Mouse (Mus musculus): ENCODE data around the gene Wasf2. TPM values are rescaled to one million over a fixed set of nuclear protein-coding genes. Genes with fewer than 3 reads are reported as not detected.

The Wasf2 gene
- total and polyA plus RNA-seq, 2 experiments from 2014 or later, result 18.3 to 26.0 TPM

DNA sequence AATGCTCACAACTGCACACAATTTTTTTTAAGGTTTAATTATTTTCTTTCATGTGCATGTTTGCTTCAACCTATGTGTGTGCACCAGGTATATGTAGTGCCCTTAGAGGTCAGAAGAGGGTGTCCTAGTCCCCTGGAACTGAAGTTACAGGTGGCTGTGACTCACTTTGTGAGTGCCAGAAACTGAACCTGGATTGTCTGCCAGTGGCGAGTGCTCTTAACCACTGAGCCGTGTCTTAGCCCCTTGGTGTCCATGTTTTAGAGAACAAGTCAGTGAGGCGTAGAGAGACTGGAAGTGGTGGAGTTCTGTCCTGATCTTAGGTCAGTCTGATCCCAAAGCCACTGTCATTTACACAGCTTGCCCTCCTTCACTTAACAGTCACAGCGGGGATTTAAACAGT lies 2.4 kb upstream of the Wasf2 start:
- no peak for ATAC-seq (ENCODE audit: low FRiP score)
- H3K27ac ChIP-seq (ENCODE audit: low read depth, low read length), result no peak overlapping the region
- TF ChIP-seq CTCF (IDR thresholded peaks at IDR 0.05), result no peak
- peaks cover 4% of the 10 kb centered on the region; the same call in 1 of the 2 replicates for H3K4me1 ChIP-seq (ENCODE audit: insufficient read depth, low read length)
- DNase-seq (ENCODE audit: low spot score), result no peak
- no peak overlapping the region for H3K4me2 ChIP-seq (ENCODE audit: low read depth, low read length, poor library complexity, severe bottlenecking)
- no peak overlapping the region for H3K4me3 ChIP-seq (ENCODE audit: low read depth, low read length)
- WGBS, result 66% methylated on average over 4 of the region's 4 CpGs
- no peaks in the 10 kb centered on the region for H3K27me3 ChIP-seq (ENCODE audit: insufficient read depth, low read length)
- H3K9ac ChIP-seq (replicated peaks; ENCODE audit: low read length, poor library complexity, severe bottlenecking), result no peak overlapping the region
- peaks cover 3% of the 10 kb centered on the region; the same call in 1 of the 2 replicates for H3K9me3 ChIP-seq (ENCODE audit: low read length)
- no peaks in the 10 kb centered on the region for H3K36me3 ChIP-seq (ENCODE audit: insufficient read depth, low read length)

DNA sequence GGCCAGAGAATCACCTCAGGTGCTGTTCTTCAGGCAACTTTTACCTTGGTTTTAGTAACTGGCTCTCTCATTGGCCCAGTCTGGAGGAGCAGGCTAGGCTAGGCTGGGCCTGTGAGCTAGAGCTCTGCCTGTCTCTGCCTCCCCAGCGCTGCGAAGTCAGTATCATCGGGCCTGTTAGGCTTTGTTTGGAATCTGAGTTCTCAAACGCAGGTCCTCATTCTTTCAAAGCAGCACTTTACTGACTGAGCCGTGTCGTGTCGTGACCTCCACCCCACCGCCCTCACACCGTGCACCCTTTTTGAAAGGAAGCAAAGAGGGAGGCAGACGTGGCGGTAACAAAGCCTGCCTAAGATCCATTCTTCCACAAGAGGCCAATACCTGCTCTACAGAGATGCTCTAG lies 914 bp upstream of the Wasf2 start:
- Histone ChIP-seq H3K9me3 (ENCODE audit: low read length) (peaks cover under 1% of the 10 kb centered on the region; the same call in 1 of the 2 replicates), H3K4me1 (ENCODE audit: insufficient read depth, low read length) (peaks cover 4% of the 10 kb centered on the region; the same call in 1 of the 2 replicates), H3K4me2 (ENCODE audit: low read depth, low read length, poor library complexity, severe bottlenecking) (peak overlapping the region; percentile 94), H3K27me3 (ENCODE audit: insufficient read depth, low read length) (no peaks in the 10 kb centered on the region), H3K9ac (replicated peaks; ENCODE audit: low read length, poor library complexity, severe bottlenecking) (no peak overlapping the region), H3K36me3 (ENCODE audit: insufficient read depth, low read length) (no peaks in the 10 kb centered on the region), H3K4me3 (ENCODE audit: low read depth, low read length) (peak overlapping the region; percentile 96), H3K27ac (ENCODE audit: low read depth, low read length) (peak overlapping the region; percentile 18; the same call in 1 of the 2 replicates)
- no peak for TF ChIP-seq CTCF (IDR thresholded peaks at IDR 0.05)
- ATAC-seq (ENCODE audit: low FRiP score) (no peak), DNase-seq (ENCODE audit: low spot score) (no peak)
- 37% methylated on average over 11 of the region's 11 CpGs for WGBS

DNA sequence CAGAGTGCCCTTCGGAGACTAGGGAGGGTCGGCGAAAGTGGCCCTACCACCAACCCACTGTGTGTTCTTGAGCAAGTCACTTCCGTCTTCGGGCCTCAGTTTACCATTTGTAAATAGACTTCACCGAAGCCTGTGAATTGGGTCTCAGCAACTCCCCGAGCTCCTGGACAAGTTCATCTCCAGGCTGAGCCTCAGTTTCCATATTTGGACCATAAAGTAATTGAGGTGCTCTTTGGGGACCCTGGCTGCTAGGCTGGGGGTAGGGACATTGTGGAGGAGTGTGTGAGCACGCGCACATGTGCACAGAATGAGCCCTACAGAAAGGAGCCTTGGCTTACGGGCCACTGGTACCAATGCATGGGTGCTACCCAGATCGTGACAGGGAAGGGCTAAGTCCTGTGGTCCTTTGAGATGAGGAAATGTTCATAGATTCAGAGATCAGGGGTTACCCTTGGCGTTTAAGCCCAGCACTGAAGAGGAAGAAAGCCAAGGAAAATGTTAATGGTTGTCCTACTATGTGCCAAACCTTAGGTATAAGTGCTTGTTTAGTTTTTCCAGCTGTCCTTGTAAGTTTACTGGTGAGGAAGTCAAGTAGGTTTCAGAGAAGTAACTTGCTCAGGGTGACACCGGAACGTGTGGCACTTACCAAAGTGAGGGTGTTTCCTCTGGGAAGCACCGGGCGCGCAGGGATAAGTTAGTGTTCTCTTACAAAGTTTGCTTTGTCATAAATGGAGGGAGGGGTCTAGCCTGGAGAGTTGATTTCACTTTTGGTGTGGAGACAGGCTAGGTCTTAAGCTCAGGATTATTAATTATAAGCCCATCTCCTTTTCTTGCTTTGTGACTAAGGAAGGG lies 811 bp downstream of the Wasf2 start:
- Histone ChIP-seq H3K27ac (ENCODE audit: low read depth, low read length) (peak overlapping the region; percentile 73), H3K4me2 (ENCODE audit: low read depth, low read length, poor library complexity, severe bottlenecking) (peak overlapping the region; percentile 94), H3K4me1 (ENCODE audit: insufficient read depth, low read length) (peaks cover 4% of the 10 kb centered on the region; the same call in 1 of the 2 replicates), H3K9me3 (ENCODE audit: low read length) (no peaks in the 10 kb centered on the region), H3K4me3 (ENCODE audit: low read depth, low read length) (peak overlapping the region; percentile 96), H3K27me3 (ENCODE audit: insufficient read depth, low read length) (no peaks in the 10 kb centered on the region), H3K9ac (replicated peaks; ENCODE audit: low read length, poor library complexity, severe bottlenecking) (peak overlapping the region; percentile 89), H3K36me3 (ENCODE audit: insufficient read depth, low read length) (no peaks in the 10 kb centered on the region)
- TF ChIP-seq CTCF (IDR thresholded peaks at IDR 0.05), result no peak
- ATAC-seq (ENCODE audit: low FRiP score) (no peak), DNase-seq (ENCODE audit: low spot score) (no peak)
- 6% methylated on average over 17 of the region's 17 CpGs for WGBS

DNA sequence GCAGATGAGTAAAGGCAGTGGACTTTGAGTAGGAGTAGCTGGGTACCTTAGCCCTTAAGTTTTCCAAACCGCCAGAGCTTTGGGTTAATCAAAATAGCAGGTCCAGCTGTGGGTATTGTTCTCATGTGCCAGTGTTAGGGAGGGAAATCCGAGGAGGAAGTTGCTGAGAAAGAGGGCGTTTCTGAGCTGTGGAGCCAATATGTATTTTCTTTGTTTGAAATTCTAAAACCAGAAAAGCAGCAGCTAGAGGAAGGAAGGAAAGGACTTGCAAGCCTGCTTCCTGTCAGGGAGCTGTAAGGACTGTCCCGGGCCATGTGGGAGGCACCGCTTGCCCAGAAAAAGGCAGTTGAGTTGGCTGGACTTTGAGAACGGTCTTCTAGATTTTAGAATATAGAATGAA lies 1.7 kb downstream of the Wasf2 start:
- H3K4me1 ChIP-seq (ENCODE audit: insufficient read depth, low read length), result peaks cover 4% of the 10 kb centered on the region; the same call in 1 of the 2 replicates
- H3K4me3 ChIP-seq (ENCODE audit: low read depth, low read length), result peak overlapping the region; percentile 96
- H3K4me2 ChIP-seq (ENCODE audit: low read depth, low read length, poor library complexity, severe bottlenecking), result peak overlapping the region; percentile 94
- H3K9me3 ChIP-seq (ENCODE audit: low read length), result no peaks in the 10 kb centered on the region
- WGBS, result 18% methylated on average over 6 of the region's 6 CpGs
- no peak for ATAC-seq (ENCODE audit: low FRiP score)
- no peaks in the 10 kb centered on the region for H3K27me3 ChIP-seq (ENCODE audit: insufficient read depth, low read length)
- H3K36me3 ChIP-seq (ENCODE audit: insufficient read depth, low read length), result no peaks in the 10 kb centered on the region
- H3K9ac ChIP-seq (replicated peaks; ENCODE audit: low read length, poor library complexity, severe bottlenecking), result no peak overlapping the region
- no peak for DNase-seq (ENCODE audit: low spot score)
- no peak for TF ChIP-seq CTCF (IDR thresholded peaks at IDR 0.05)
- H3K27ac ChIP-seq (ENCODE audit: low read depth, low read length), result no peak overlapping the region

DNA sequence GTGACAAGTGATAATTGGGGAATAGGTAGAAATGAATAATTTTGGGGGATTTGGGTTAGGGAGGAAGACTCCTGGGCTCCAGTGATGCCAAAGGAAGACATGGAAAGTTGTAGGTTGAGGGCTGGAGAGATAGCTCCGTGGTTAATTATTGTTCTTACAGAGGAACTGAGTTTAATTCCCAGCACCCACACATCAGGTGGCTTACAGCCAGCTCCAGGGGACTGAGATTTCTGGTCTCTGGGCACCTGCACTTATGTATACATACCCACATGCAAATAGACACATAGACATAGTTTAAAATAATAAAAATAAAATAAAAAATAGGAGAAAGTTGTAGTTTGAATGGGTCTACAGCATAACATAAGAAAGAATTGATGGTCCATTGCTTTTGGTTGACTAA lies 6.6 kb downstream of the Wasf2 start:
- 73% methylated on average over 1 of the region's 1 CpGs for WGBS
- H3K4me3 ChIP-seq (ENCODE audit: low read depth, low read length), result no peak overlapping the region

DNA sequence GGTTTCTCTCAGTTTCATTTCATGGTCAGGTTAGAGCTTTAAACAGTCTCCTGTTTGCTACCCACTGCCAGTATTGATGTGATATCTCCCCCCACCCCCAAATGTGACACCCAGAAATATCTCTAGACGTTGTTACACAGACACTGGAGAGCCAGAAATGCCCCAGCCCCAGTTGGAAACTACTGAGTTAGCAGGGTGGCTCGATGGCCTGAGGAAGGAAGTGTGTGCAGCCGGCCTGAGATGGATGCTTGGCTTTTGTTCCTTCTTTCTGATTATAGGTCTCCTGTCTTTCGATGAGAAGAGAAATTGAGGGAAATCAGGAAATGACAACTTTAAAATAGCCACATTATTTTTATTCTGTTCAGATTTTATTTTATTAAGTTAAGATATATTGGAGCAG lies 8.7 kb downstream of the Wasf2 start:
- WGBS, result 81% methylated on average over 4 of the region's 4 CpGs
- Histone ChIP-seq H3K9me3 (ENCODE audit: low read length) (no peaks in the 10 kb centered on the region), H3K27me3 (ENCODE audit: insufficient read depth, low read length) (no peaks in the 10 kb centered on the region), H3K4me2 (ENCODE audit: low read depth, low read length, poor library complexity, severe bottlenecking) (no peak overlapping the region), H3K9ac (replicated peaks; ENCODE audit: low read length, poor library complexity, severe bottlenecking) (no peak overlapping the region), H3K4me1 (ENCODE audit: insufficient read depth, low read length) (no peaks in the 10 kb centered on the region), H3K36me3 (ENCODE audit: insufficient read depth, low read length) (no peaks in the 10 kb centered on the region), H3K4me3 (ENCODE audit: low read depth, low read length) (no peak overlapping the region), H3K27ac (ENCODE audit: low read depth, low read length) (no peak overlapping the region)
- TF ChIP-seq CTCF (IDR thresholded peaks at IDR 0.05), result no peak
- DNase-seq (ENCODE audit: low spot score), result no peak
- no peak for ATAC-seq (ENCODE audit: low FRiP score)

More for the DNA sequence above, 6.6 kb downstream of the Wasf2 start:
- no peaks in the 10 kb centered on the region for H3K36me3 ChIP-seq (ENCODE audit: insufficient read depth, low read length)
- H3K9ac ChIP-seq (replicated peaks; ENCODE audit: low read length, poor library complexity, severe bottlenecking), result no peak overlapping the region
- DNase-seq (ENCODE audit: low spot score) (no peak), ATAC-seq (ENCODE audit: low FRiP score) (no peak)
- no peaks in the 10 kb centered on the region for H3K27me3 ChIP-seq (ENCODE audit: insufficient read depth, low read length)
- no peak for TF ChIP-seq CTCF (IDR thresholded peaks at IDR 0.05)
- no peaks in the 10 kb centered on the region for H3K9me3 ChIP-seq (ENCODE audit: low read length)
- H3K4me1 ChIP-seq (ENCODE audit: insufficient read depth, low read length), result peaks cover 3% of the 10 kb centered on the region; the same call in 1 of the 2 replicates
- no peak overlapping the region for H3K4me2 ChIP-seq (ENCODE audit: low read depth, low read length, poor library complexity, severe bottlenecking)
- H3K27ac ChIP-seq (ENCODE audit: low read depth, low read length), result no peak overlapping the region
